Mouse (Mus musculus): ENCODE data around the gene L2hgdh.

L2hgdh gene

GRCm38 (mm10) chr12:69724711-69725460 is at the start of gene L2hgdh, which contains the start of gene Atp5s:
L2hgdh (minus strand) TSS chr12:69724873.
Atp5s (plus strand) TSS chr12:69724950.
- Histone ChIP-seq H3K4me1 (replicated peaks; ENCODE audit: low read depth, low read length) (peaks cover 41% of the 10 kb centered on the region), H3K36me3 (ENCODE audit: insufficient read depth, low read length) (peaks cover 37% of the 10 kb centered on the region), H3K27me3 (ENCODE audit: insufficient read depth, low read length) (no peaks in the 10 kb centered on the region), H3K9me3 (ENCODE audit: low read length) (peaks cover 31% of the 10 kb centered on the region), H3K4me3 (replicated peaks; ENCODE audit: low read length) (peak within 1 kb of the TSS; percentile 88)
- TF ChIP-seq NANOG (IDR thresholded peaks at IDR 0.05; ENCODE audit: borderline replicate concordance, low read length): no peak
- no peak for TF ChIP-seq CTCF (conservative IDR thresholded peaks at IDR 0.05; ENCODE audit: low read length)
- TF ChIP-seq POU5F1 (IDR thresholded peaks at IDR 0.05; ENCODE audit: borderline replicate concordance, low read length): no peak

- Histone ChIP-seq H3K36me3 (ENCODE audit: insufficient read depth, low read length) (no peaks in the 10 kb centered on the region), H3K4me1 (replicated peaks; ENCODE audit: low read depth, low read length) (no peaks in the 10 kb centered on the region), H3K9me3 (ENCODE audit: low read length) (no peaks in the 10 kb centered on the region), H3K4me3 (replicated peaks; ENCODE audit: low read length) (no peak overlapping the region), H3K27me3 (ENCODE audit: insufficient read depth, low read length) (no peaks in the 10 kb centered on the region; the same call in 1 of the 2 replicates)
- TF ChIP-seq NANOG (IDR thresholded peaks at IDR 0.05; ENCODE audit: borderline replicate concordance, low read length): no peak
- TF ChIP-seq POU5F1 (IDR thresholded peaks at IDR 0.05; ENCODE audit: borderline replicate concordance, low read length): no peak
- no peak for TF ChIP-seq CTCF (conservative IDR thresholded peaks at IDR 0.05; ENCODE audit: low read length)
Measured at GRCm38 (mm10) chr12:69768841-69769240, 44.2 kb upstream of the L2hgdh start.

GRCm38 (mm10) chr12:69767476-69768258 is 43.0 kb upstream of the L2hgdh start:
- H3K4me3 ChIP-seq (replicated peaks; ENCODE audit: low read length): no peak overlapping the region
- no peaks in the 10 kb centered on the region for H3K36me3 ChIP-seq (ENCODE audit: insufficient read depth, low read length)
- no peaks in the 10 kb centered on the region for H3K4me1 ChIP-seq (replicated peaks; ENCODE audit: low read depth, low read length)
- H3K9me3 ChIP-seq (ENCODE audit: low read length): no peaks in the 10 kb centered on the region
- peaks cover 1% of the 10 kb centered on the region; the same call in 1 of the 2 replicates for H3K27me3 ChIP-seq (ENCODE audit: insufficient read depth, low read length)
- no peak for TF ChIP-seq POU5F1 (IDR thresholded peaks at IDR 0.05; ENCODE audit: borderline replicate concordance, low read length)
- no peak for TF ChIP-seq NANOG (IDR thresholded peaks at IDR 0.05; ENCODE audit: borderline replicate concordance, low read length)
- TF ChIP-seq CTCF (conservative IDR thresholded peaks at IDR 0.05; ENCODE audit: low read length): no peak

DNA sequence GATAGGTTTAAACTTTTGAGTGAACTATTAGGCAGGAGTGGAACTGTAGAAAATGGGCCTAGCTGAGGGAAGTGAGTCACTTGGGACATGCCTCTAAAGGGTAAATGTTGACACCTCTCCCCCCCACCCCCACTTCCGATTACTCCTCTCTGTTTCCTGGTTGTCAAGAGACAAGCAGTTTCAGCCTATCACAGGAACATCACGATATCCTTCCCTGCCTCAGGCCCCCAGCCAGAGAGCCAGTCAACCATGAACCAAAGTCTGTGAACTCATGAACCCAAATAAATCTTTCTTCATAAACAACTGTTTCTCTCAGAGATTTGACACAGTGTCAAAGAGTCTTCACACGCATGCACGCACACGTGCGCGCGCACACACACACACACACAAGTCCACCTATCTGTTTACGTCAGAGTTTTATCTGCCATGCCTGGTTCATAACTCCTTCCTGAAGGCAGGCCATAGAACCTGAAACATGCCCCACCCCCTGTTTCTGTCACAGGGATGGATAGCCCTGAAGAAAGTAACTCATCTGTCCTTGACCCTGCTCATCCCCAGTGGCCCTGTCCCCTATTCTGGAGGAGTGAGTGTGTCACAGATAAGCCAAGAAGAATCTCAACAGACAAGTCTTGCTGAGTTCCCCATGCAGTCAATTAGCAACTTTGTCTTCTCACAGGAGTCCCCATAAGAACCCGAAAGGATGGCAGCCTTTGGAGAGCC is 41.7 kb upstream of the L2hgdh start:
- no peak for TF ChIP-seq POU5F1 (IDR thresholded peaks at IDR 0.05; ENCODE audit: borderline replicate concordance, low read length)
- TF ChIP-seq NANOG (IDR thresholded peaks at IDR 0.05; ENCODE audit: borderline replicate concordance, low read length): no peak
- TF ChIP-seq CTCF (conservative IDR thresholded peaks at IDR 0.05; ENCODE audit: low read length): no peak
- Histone ChIP-seq H3K36me3 (ENCODE audit: insufficient read depth, low read length) (no peaks in the 10 kb centered on the region), H3K9me3 (ENCODE audit: low read length) (no peaks in the 10 kb centered on the region), H3K4me3 (replicated peaks; ENCODE audit: low read length) (no peak overlapping the region), H3K4me1 (replicated peaks; ENCODE audit: low read depth, low read length) (no peaks in the 10 kb centered on the region), H3K27me3 (ENCODE audit: insufficient read depth, low read length) (peaks cover 3% of the 10 kb centered on the region; the same call in 1 of the 2 replicates)

DNA sequence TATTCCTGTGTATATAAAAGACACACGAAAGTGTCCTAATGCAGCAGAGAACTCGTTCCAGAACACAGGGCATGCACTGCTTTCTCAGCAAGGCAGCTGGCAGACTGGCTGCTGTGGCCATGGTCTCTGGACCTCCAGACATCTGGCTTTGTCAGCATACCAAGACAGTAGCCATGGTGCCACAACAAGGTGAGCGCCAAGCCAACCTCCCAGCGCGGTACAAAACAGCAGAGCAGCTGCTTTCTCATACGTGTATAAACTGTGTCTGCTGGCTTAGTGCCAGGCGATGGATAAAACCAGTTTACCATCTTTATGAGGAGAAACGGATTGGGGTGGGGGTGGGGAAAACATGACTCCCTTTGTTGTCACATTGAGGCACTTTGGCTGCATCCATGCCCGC is 40.9 kb upstream of the L2hgdh start:
- TF ChIP-seq POU5F1 (IDR thresholded peaks at IDR 0.05; ENCODE audit: borderline replicate concordance, low read length) (no peak), CTCF (conservative IDR thresholded peaks at IDR 0.05; ENCODE audit: low read length) (no peak), NANOG (IDR thresholded peaks at IDR 0.05; ENCODE audit: borderline replicate concordance, low read length) (no peak)
- Histone ChIP-seq H3K4me1 (replicated peaks; ENCODE audit: low read depth, low read length) (peaks cover 5% of the 10 kb centered on the region; the same call in 1 of the 2 replicates), H3K36me3 (ENCODE audit: insufficient read depth, low read length) (no peaks in the 10 kb centered on the region), H3K27me3 (ENCODE audit: insufficient read depth, low read length) (peaks cover 3% of the 10 kb centered on the region; the same call in 1 of the 2 replicates), H3K4me3 (replicated peaks; ENCODE audit: low read length) (no peak overlapping the region), H3K9me3 (ENCODE audit: low read length) (no peaks in the 10 kb centered on the region)

DNA sequence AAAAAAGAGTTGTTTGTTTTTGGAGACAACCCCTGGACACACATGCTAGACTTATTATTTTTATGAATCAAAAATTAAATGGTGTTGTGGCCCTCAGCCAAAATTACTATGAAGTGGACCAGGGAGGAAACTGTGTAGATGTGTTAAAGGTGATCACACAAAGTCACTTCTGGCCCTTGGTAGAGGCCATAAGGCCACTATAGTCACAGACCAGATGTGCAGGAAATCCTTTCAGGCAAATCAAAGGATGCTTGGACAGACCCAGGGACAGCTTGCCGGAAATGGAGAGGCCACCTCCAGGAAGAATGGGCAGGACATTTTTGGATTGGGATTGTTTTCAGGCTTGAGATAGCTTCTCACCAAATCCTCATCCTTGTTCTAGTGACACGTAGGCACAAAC is 36.9 kb upstream of the L2hgdh start:
- no peaks in the 10 kb centered on the region for H3K9me3 ChIP-seq (ENCODE audit: low read length)
- H3K4me1 ChIP-seq (replicated peaks; ENCODE audit: low read depth, low read length): peaks cover 23% of the 10 kb centered on the region
- no peaks in the 10 kb centered on the region for H3K36me3 ChIP-seq (ENCODE audit: insufficient read depth, low read length)
- no peak for TF ChIP-seq CTCF (conservative IDR thresholded peaks at IDR 0.05; ENCODE audit: low read length)
- peaks cover 3% of the 10 kb centered on the region; the same call in 1 of the 2 replicates for H3K27me3 ChIP-seq (ENCODE audit: insufficient read depth, low read length)
- H3K4me3 ChIP-seq (replicated peaks; ENCODE audit: low read length): no peak overlapping the region

DNA sequence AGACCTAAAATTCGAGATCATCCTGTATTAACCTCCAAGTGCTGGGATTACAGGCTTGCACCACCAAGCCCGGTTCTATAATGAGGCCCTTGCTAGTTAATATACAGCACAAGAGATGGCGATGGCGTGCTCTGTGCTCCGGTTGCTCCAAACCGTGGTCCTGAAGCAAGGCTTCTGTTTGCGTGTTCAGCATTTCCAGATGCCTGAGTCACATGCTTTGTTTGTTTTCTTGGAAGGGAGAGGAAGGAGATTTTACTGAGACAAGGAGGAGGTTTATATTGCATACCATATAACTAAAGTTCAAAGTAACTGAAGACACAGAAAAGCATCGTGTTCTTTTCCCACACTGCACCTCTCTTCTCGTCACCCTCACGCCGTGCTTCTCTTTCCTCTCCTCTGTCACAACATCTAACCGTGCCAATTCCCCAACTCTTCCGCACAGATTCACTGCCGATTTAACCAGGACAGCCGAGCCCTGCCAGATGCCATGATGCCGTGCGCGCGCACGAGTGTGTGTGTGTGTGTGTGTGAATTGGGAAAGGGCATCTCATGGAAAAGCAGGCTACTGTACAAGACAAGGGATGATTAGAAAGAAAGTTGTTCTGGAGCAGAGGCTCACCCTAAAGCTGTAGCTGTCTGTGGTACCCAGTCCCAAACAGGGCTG is 36.2 kb upstream of the L2hgdh start:
- H3K9me3 ChIP-seq (ENCODE audit: low read length): no peaks in the 10 kb centered on the region
- no peak overlapping the region for H3K4me3 ChIP-seq (replicated peaks; ENCODE audit: low read length)
- 0 out of 2 replicates have a peak, but pooled peaks cover 7% of the 10 kb centered on the region for H3K27me3 ChIP-seq (ENCODE audit: insufficient read depth, low read length)
- H3K36me3 ChIP-seq (ENCODE audit: insufficient read depth, low read length): no peaks in the 10 kb centered on the region
- H3K4me1 ChIP-seq (replicated peaks; ENCODE audit: low read depth, low read length): peaks cover 23% of the 10 kb centered on the region
- TF ChIP-seq NANOG (IDR thresholded peaks at IDR 0.05; ENCODE audit: borderline replicate concordance, low read length) (no peak), POU5F1 (IDR thresholded peaks at IDR 0.05; ENCODE audit: borderline replicate concordance, low read length) (no peak)
